Mouse (Mus musculus): Measurements from ENCODE around the gene Cbr4. TPM values are rescaled to one million over a fixed set of nuclear protein-coding genes. Genes with fewer than 3 reads are reported as not detected.
A peak's percentile ranks its signal among the peaks of the same experiment; 100 is the strongest.

Gene Cbr4
- polyA plus RNA-seq, 1 experiment from 2014 or later: 26.7 TPM

DNA sequence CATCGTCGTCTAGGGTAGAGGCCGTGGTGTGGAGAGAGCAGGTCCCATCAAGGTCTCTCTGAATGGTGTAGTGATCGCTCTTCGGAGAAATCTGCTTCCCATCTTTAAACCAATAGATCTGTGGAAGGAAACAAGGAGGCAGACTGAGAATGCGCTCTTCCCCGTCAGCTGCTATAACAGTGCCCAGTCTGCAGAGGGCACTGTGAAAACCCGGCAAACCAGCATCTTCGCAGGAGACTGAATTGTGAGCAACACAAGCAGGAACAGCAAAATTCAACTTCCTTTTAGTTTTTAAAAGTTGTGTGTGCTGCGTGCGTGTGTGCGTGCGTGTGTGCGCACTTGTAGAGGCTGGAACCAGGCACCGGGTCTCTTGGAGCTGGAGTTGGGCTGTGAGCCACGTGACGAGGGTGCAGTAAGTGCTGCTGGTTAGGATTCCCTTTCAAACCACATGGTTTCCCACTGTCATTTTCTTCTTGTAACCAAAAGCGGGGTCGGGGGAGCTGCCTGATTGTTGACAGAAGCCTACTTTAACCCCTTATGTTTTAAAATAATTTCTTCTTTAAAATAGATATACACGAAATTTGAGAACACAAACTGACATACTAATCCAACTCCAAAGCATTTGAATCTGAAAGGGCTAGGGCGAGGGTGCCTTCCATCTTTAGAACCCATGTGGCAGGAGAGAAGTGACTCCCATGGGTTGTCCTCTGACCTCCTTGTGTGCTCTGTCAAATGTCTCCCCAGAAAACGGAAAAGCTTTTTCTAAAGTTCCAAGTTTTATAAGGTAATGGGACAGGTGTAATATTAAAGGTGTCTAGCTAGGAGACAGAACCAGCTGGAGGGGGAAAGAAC is 44.6 kb downstream of the Cbr4 start:
- Histone ChIP-seq H3K4me1 (no peaks in the 10 kb centered on the region), H3K9ac (no peak overlapping the region), H3K27ac (no peak overlapping the region), H3K4me3 (no peak overlapping the region), H3K9me3 (no peaks in the 10 kb centered on the region), H3K27me3 (no peaks in the 10 kb centered on the region), H3K4me2 (no peak overlapping the region), H3K36me3 (peaks cover 72% of the 10 kb centered on the region)
- no peak for ATAC-seq (ENCODE audit: insufficient number of reproducible peaks, low FRiP score, low TSS enrichment, low read depth)
- WGBS: 69% methylated on average over 22 of the region's 22 CpGs

DNA sequence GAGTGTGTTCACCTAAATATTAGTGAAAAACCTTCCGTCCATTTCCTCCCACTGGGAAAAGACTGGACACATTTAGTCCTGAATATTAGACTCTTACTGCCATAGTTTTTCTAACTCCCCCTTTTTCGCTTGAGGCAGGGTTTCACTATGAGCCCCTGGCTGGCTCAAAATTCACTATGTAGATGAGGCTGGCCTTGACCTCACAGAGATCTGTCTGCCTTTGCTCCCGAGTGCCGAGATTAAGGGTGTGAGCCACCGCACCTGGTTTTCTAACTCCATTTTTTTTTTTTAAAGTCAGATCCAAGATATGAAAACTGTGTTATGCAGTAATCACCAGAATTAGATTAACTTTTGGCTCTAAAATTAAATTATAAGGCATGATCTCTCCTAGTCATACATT is 45.3 kb downstream of the Cbr4 start:
- no peak overlapping the region for H3K27ac ChIP-seq
- no peak overlapping the region for H3K9ac ChIP-seq
- H3K36me3 ChIP-seq: peaks cover 72% of the 10 kb centered on the region
- ATAC-seq (ENCODE audit: insufficient number of reproducible peaks, low FRiP score, low TSS enrichment, low read depth): no peak
- H3K4me2 ChIP-seq: no peak overlapping the region
- WGBS: 73% methylated on average over 5 of the region's 5 CpGs
- no peak overlapping the region for H3K4me3 ChIP-seq
- no peaks in the 10 kb centered on the region for H3K9me3 ChIP-seq
- no peaks in the 10 kb centered on the region for H3K27me3 ChIP-seq
- no peaks in the 10 kb centered on the region for H3K4me1 ChIP-seq

DNA sequence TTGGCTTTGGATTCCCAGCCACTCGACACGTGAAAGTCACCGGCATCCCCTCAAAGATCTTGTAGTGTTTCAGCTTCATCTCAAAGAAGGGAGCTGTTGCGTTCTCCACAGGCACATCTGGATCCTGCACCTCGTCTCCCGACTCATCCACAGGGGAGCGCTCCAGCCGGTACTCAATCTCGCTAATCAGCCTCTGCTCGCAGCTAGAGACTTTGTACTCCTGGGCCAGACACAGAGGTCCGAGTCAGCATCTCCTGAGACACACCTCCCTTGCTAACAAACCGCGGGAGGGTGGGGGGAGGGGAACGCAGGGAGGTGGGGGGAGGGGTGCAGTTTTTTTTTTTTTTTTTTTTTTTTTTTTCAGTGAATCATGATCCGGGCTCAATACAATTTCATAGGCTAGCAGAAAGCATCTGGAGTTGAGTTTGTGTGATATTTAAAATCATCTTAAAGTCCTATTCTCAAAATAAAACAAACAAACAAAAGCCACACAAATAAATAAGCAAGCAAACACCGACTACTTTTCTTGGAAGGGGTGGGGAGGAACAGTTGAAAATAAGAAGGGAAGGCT is 45.9 kb downstream of the Cbr4 start:
- Histone ChIP-seq H3K9me3 (no peaks in the 10 kb centered on the region), H3K4me3 (no peak overlapping the region), H3K27me3 (no peaks in the 10 kb centered on the region), H3K9ac (no peak overlapping the region), H3K4me2 (no peak overlapping the region), H3K36me3 (peaks cover 72% of the 10 kb centered on the region), H3K27ac (no peak overlapping the region), H3K4me1 (no peaks in the 10 kb centered on the region)
- no peak for ATAC-seq (ENCODE audit: insufficient number of reproducible peaks, low FRiP score, low TSS enrichment, low read depth)
- WGBS: 51% methylated on average over 16 of the region's 16 CpGs

DNA sequence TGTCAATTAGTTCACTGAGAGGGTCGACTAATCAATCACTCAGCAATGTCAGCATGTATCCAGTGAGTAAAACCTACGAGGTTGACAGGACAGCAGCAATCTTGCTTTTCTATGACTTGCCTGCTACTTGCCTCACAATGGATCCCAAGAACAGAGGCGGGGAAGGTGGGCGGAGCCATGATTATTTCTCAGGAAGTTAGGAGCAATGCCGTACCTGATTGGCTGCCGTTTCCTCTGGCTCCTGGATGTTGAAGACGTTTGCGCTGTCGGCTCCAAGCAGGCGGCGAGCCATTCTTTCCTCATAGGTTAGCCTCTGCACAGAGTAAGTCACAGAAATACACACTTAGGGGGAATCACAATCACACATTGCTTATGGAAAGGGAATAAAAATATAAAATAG is 47.9 kb downstream of the Cbr4 start:
- no peak overlapping the region for H3K9ac ChIP-seq
- H3K36me3 ChIP-seq: peaks cover 58% of the 10 kb centered on the region
- H3K27ac ChIP-seq: no peak overlapping the region
- H3K4me2 ChIP-seq: no peak overlapping the region
- ATAC-seq (ENCODE audit: insufficient number of reproducible peaks, low FRiP score, low TSS enrichment, low read depth): no peak
- H3K4me1 ChIP-seq: no peaks in the 10 kb centered on the region
- no peak overlapping the region for H3K4me3 ChIP-seq
- H3K27me3 ChIP-seq: no peaks in the 10 kb centered on the region
- 81% methylated on average over 11 of the region's 11 CpGs for WGBS
- no peaks in the 10 kb centered on the region for H3K9me3 ChIP-seq

DNA sequence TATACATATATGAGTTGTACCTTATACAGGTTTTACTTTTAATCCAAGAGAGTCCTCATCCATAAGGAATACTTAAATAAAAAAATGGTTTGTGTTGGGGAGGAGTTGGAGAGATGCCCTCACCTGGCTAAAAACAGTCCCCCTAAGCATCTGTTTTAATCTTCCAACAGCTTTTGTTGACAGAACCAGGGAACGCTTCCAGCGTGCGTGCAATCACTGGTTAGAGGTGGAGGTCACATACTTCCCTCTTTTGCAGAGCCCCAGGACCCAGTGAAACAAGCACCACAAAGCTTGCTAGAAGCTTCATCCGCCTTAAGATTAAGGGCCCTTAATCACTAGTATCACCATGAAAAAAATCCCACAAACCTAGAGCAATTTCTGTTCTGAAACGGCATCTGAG is 49.9 kb downstream of the Cbr4 start:
- 77% methylated on average over 5 of the region's 5 CpGs for WGBS
- no peaks in the 10 kb centered on the region for H3K9me3 ChIP-seq
- H3K4me1 ChIP-seq: no peaks in the 10 kb centered on the region
- no peak overlapping the region for H3K9ac ChIP-seq
- no peak overlapping the region for H3K4me2 ChIP-seq
- peaks cover 50% of the 10 kb centered on the region for H3K36me3 ChIP-seq
- ATAC-seq (ENCODE audit: insufficient number of reproducible peaks, low FRiP score, low TSS enrichment, low read depth): no peak
- no peaks in the 10 kb centered on the region for H3K27me3 ChIP-seq
- no peak overlapping the region for H3K27ac ChIP-seq
- no peak overlapping the region for H3K4me3 ChIP-seq

DNA sequence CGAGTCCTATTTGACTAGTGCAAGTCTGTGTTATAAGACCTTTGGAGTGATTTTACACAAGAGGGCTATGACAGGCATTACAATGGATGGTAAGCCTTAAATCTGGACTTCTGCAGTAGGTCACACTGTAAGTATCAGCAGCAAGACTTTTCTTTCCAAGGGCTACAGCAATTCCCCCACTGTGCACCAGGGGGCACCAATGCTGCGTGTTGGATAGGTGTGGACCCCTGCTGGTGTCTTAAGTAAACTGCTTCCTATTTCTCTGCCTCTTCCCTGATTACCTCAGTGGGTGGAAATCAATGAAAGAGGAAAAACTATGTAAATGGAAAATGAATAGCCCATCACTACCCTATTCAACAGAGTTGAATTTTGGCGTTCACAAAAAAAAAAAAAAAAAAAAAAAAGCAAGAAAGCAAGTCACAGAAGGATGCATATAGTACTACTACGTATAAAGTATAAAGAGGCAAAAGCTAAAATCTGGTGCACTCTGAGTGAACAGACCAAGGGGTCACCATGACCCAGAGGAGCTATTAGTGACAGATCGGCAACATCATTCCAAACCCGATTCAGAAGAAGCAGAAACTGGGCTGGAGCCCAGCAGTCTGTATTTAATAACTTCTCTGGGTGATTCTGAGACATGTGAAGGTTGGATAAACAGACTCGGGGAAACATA is 52.4 kb downstream of the Cbr4 start:
- no peak overlapping the region for H3K9ac ChIP-seq
- peaks cover 56% of the 10 kb centered on the region for H3K36me3 ChIP-seq
- 36% methylated on average over 7 of the region's 7 CpGs for WGBS
- peak overlapping the region; percentile 29; the same call in 1 of the 2 replicates for H3K27ac ChIP-seq
- H3K4me3 ChIP-seq: no peak overlapping the region
- no peak overlapping the region for H3K4me2 ChIP-seq
- H3K4me1 ChIP-seq: no peaks in the 10 kb centered on the region
- 0 out of 2 replicates have a peak, but pooled peaks have one; percentile 10 for ATAC-seq (ENCODE audit: insufficient number of reproducible peaks, low FRiP score, low TSS enrichment, low read depth)
- H3K9me3 ChIP-seq: no peaks in the 10 kb centered on the region
- no peaks in the 10 kb centered on the region for H3K27me3 ChIP-seq

DNA sequence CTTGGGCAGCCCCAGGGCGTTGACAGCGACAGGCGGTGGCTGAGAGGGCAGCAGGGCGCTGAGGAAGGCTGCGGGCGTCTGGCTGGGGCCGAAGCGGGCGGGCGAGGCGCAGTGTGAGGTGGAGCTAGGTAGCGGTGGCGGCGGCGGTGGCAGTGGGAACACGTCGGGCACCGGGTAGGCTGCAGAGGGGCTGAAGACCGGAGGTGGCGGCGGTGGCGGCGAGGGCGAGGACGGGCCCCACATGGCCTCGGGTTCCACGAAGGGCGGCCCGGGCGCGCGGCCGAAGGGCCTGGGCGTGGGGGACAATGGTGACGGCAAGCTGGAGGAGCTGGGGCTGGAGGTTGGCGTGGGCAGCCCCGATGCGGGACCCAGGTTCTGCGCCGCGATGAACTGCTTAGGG is 62.1 kb downstream of the Cbr4 start:
- Histone ChIP-seq H3K27me3 (no peaks in the 10 kb centered on the region), H3K4me2 (no peak overlapping the region), H3K9me3 (peaks cover 12% of the 10 kb centered on the region; the same call in 1 of the 2 replicates), H3K4me1 (peaks cover 3% of the 10 kb centered on the region; the same call in 1 of the 2 replicates), H3K4me3 (no peak overlapping the region), H3K36me3 (peaks cover 43% of the 10 kb centered on the region), H3K27ac (no peak overlapping the region), H3K9ac (no peak overlapping the region)
- no peak for ATAC-seq (ENCODE audit: insufficient number of reproducible peaks, low FRiP score, low TSS enrichment, low read depth)
- 75% methylated on average over 41 of the region's 41 CpGs for WGBS

DNA sequence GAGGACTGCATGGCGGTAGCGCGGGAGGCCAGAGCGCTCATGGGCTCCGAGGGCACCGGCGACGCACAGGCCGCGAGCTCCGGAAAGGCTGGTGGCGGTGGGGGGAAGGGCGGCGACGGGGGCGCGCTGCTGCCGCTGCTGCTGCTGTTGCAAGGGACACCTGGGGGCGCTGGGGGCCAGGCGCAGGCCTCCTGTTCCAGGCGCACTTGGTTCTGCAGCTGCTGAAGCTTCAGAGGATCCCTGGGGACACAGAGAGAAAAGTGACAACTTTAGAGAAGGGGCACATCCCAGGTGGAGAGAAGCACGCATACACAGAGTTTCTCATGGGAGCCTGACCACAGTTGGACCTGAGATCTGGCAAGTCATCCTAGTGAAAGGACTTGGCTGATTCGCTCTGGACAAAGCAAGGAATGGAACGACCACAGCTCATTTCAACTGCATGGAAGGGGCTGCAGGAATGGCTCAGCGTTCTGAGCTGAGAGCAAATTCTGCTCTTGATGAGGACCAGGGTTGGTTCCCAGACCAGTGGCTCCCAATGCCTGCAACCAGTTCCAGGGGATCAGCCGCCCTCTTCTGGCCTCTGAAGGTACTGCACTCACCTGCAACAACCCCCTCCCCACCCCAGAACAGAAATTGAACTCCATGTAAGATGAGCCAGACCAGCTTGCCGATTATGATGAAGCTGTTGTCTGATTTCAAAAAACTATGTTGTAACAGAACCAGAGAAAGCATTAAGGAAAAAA is 62.6 kb downstream of the Cbr4 start:
- no peak overlapping the region for H3K4me2 ChIP-seq

DNA sequence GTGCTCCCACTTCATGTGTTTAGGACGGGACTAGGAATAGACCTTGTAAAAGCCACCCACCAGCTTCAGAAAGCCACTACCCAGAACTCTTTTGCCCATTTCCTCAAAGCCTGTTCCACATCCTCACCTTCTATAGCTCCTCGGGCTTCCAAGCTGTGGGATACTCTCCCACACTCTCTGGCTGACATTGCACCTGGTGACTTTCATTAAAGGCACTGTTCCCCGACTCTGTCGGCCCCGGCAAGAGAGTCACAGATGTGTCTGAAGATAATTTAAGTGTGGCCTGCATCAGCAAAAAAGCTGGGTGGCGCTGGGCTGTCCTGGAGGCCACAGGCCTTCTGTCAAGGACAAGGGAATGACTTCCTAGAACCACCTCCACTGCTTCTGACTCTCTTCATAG is 64.7 kb downstream of the Cbr4 start:
- no peak overlapping the region for H3K9ac ChIP-seq
- H3K4me2 ChIP-seq: no peak overlapping the region
- WGBS: 34% methylated on average over 6 of the region's 6 CpGs
- H3K27me3 ChIP-seq: no peaks in the 10 kb centered on the region
- H3K27ac ChIP-seq: no peak overlapping the region; the same call in 1 of the 2 replicates
- peaks cover 29% of the 10 kb centered on the region for H3K36me3 ChIP-seq
- 0 out of 2 replicates have a peak, but pooled peaks have one; percentile 24 for ATAC-seq (ENCODE audit: insufficient number of reproducible peaks, low FRiP score, low TSS enrichment, low read depth)
- H3K4me3 ChIP-seq: no peak overlapping the region
- peaks cover 12% of the 10 kb centered on the region; the same call in 1 of the 2 replicates for H3K9me3 ChIP-seq
- peaks cover 3% of the 10 kb centered on the region; the same call in 1 of the 2 replicates for H3K4me1 ChIP-seq

More for the DNA sequence above, 62.6 kb downstream of the Cbr4 start:
- Histone ChIP-seq H3K4me3 (no peak overlapping the region), H3K9me3 (peaks cover 12% of the 10 kb centered on the region; the same call in 1 of the 2 replicates), H3K9ac (no peak overlapping the region), H3K4me1 (peaks cover 3% of the 10 kb centered on the region; the same call in 1 of the 2 replicates), H3K27me3 (no peaks in the 10 kb centered on the region), H3K27ac (no peak overlapping the region), H3K36me3 (peaks cover 38% of the 10 kb centered on the region)
- 54% methylated on average over 27 of the region's 27 CpGs for WGBS
- no peak for ATAC-seq (ENCODE audit: insufficient number of reproducible peaks, low FRiP score, low TSS enrichment, low read depth)

DNA sequence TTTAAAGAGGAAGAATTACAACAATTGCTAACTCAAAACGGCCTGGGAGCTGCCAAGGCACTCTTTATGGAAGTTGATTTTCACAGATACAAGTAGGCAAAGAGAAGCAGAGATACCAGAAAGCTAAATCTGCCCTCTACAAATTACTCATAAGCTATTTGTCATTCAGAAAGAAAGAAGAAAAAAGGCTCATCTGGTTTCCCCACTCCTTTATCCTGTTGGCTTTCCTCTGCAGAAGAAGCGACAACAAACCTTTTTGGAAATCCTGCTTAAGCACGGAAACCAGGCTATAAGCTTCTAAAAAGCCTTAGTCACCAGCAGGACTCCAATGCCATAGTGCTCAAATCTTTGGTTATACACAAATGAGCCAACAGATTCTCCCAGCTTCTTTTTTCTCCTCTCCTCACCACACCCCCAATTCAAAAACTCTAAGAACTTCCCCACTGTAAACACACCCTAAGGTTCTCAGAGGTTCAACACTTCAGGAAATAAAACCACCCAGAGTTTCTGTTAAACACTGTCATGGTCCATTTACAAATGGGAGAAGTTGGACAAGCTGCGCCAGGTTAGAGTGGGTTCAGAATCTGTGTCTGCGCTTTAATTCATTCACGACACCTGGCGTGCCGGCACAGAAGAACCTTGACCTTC is 65.3 kb downstream of the Cbr4 start:
- Histone ChIP-seq H3K4me1 (peaks cover 3% of the 10 kb centered on the region; the same call in 1 of the 2 replicates), H3K4me3 (no peak overlapping the region), H3K4me2 (no peak overlapping the region), H3K9me3 (peaks cover 12% of the 10 kb centered on the region; the same call in 1 of the 2 replicates), H3K27me3 (no peaks in the 10 kb centered on the region), H3K27ac (no peak overlapping the region; the same call in 1 of the 2 replicates), H3K9ac (no peak overlapping the region), H3K36me3 (peaks cover 24% of the 10 kb centered on the region)
- no peak for ATAC-seq (ENCODE audit: insufficient number of reproducible peaks, low FRiP score, low TSS enrichment, low read depth)
- WGBS: 81% methylated on average over 8 of the region's 8 CpGs

DNA sequence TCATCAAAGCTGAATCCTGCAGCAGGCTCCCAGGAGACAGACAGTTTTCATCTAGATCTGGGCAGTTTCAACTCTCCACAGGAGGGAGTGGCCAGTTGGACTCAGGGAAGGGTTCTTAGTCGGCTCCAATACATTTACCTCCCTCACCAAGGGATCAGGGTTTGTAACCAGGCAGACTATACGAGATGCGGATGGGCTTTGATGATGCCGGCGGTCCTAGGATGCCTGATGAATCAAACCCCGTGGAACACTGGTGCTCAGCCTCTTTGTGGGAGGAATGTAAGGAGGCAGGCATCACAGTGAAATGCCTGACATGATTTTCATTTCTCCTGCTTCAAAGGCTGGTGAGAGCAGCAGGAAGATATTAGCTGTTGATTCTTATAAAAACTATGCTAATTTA is 67.8 kb downstream of the Cbr4 start:
- H3K4me1 ChIP-seq: peaks cover 8% of the 10 kb centered on the region
- no peak for ATAC-seq (ENCODE audit: insufficient number of reproducible peaks, low FRiP score, low TSS enrichment, low read depth)
- 60% methylated on average over 6 of the region's 6 CpGs for WGBS

More for the DNA sequence above, 67.8 kb downstream of the Cbr4 start:
- Histone ChIP-seq H3K9me3 (0 out of 2 replicates have a peak, but pooled peaks cover under 1% of the 10 kb centered on the region), H3K27me3 (no peaks in the 10 kb centered on the region), H3K9ac (no peak overlapping the region), H3K4me2 (no peak overlapping the region), H3K36me3 (peaks cover under 1% of the 10 kb centered on the region), H3K27ac (no peak overlapping the region), H3K4me3 (no peak overlapping the region)
